Mouse (Mus musculus): ENCODE results near the gene Eftud2.
A peak's percentile ranks its signal among the peaks of the same experiment; 100 is the strongest.

The Eftud2 gene

GRCm38 (mm10) chr11:102814881-102815280, 65.9 kb downstream of the Eftud2 start:
- no peak for DNase-seq

DNA sequence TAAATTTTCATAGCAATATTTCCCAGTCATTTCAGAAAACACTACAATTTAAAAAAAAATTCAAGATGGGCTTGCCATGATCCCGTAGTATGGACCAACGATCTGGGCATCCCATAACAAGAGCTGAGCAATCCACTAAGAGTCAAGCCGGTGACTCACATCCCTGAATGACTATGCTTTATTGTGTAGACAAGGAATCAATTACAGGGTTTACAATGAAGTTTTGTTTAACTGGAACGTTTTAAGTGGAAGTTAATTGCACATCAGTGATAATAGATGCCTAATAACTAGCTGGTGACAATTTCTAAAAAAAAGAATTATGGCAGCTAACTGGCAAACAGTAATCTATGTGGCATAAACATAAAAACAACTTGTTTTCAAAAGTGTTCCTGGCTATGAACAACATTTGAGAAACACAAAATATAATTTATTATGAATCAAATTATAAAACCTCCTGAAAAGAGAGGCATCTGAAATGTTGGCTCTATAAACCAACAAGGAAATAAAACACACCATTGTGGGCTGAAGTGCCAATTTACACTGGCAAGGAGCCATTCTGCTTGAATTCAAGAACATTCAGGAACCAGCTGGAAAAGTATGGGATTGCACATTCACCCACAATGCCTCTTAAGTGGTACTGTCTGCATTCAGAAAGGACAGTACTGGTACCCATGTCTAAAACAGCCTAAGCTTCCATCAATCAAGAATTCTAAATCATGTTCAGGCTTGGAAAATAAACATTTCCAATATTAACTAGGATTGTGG, 69.9 kb downstream of the Eftud2 start:
- peak; percentile 32 for DNase-seq

DNA sequence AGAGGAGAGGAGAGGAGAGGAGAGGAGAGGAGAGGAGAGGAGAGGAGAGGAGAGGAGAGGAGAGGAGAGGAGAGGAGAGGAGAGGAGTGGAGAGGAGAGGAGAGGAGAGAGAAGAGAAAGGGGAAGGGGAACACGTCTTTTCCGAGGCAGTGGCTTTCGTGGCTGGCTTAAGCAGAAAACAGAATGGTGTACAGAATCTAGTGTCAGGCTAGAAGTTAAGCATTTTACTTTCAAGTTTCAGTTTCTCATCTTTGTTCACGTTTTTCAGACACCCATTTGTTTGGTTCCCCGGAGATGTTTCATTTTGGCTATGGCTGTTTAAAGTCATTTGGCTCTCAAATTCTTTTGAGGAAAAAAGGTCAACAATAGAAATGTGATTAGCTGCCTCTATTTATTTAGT, 72.5 kb downstream of the Eftud2 start:
- no peak for DNase-seq

- no peak for DNase-seq
Observed at GRCm38 (mm10) chr11:102803453-102803852, 77.3 kb downstream of the Eftud2 start.

DNA sequence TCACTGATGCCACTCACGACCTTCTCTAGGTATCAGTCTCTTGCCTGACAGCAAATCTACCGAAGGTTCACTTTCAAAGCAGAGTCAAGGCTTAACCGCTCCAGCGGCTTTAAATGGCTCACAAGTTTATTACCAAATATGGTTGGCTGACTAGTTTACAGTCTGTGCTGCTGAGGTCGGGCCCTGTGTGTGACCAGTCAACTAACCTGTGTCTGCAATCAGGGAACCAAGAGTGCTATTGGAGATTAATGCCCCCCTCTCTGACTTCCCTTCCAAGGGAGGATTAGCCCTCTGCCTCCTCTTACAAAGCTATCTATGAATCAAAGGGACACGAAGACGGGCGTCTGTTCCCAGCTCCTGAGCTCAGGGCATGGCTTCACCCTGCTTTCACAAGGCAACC, 86.6 kb downstream of the Eftud2 start:
- no peak for DNase-seq

- no peak for DNase-seq
Observed at GRCm38 (mm10) chr11:102791682-102792445, 88.9 kb downstream of the Eftud2 start.
